Mouse (Mus musculus) ES-E14 (cell line): ENCODE results near the gene Unc5cl.

Experiments
- MAFK ChIP-seq: IDR thresholded peaks from 2 replicates; pipeline ENCODE4 v1.6.1; 2014; ENCODE audit warnings: mild to moderate bottlenecking, low read depth, low read length, inconsistent platforms; ENCODE audit not compliant: insufficient read depth
- ZC3H11A ChIP-seq: IDR thresholded peaks from 2 replicates; pipeline ENCODE4 v1.6.1; 2012; ENCODE audit warnings: low read depth, mild to moderate bottlenecking, inconsistent platforms, low read length, borderline replicate concordance

DNA sequence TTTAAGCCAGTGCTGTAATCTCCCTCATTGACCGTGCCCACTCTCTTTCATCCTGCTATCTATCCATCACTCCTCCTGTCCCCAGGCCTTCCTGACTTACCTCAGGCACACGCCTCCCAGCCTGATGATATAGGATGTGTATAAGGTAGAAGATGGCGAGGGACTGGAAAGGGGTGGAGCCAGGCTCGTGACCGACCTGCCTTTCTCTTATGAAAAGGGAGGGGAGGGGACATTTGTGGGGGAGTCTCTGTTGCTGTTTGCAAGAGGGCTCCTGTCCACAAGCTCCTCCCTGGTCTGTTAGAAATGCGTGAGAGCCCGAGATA, 3.4 kb upstream of the Unc5cl start, which contains the start of gene Tspo2:
- no peak for TF ChIP-seq ZC3H11A
- TF ChIP-seq MAFK = no peak
